Mouse (Mus musculus) heart, embryonic 14.5 days (tissue): Measurements from ENCODE around the gene Bpifc. TPM values are rescaled to one million over a fixed set of nuclear protein-coding genes. Genes with fewer than 3 reads are reported as not detected.
A peak's percentile ranks its signal among the peaks of the same experiment; 100 is the strongest.

ENCODE experiments used
- ATAC-seq: fragments of 200-750 bp; cut with Nextera tagmentation; 2 replicates; pipeline ENCODE4 v1.8.0; 2017; ENCODE audit warnings: low read depth, moderate TSS enrichment; ENCODE audit not compliant: insufficient number of reproducible peaks, insufficient read depth, low FRiP score
- H3K27ac ChIP-seq, 2 experiments: fragments of 200-500 bp in 1 of 2; fragments of 300-500 bp in 1 of 2; sonication (generic) in 1 of 2; replicated peaks in 1 of 2; 2 replicates each; pipeline ENCODE4 v1.5.1; 2012 to 2014; ENCODE audit warnings: low read depth in 2 of 2, low read length in 2 of 2, control low read depth in 1 of 2, mild to moderate bottlenecking in 1 of 2, mixed read lengths in 1 of 2; ENCODE audit not compliant: control insufficient read depth in 1 of 2, insufficient read depth in 1 of 2
- H3K27me3 ChIP-seq: fragments of 300-500 bp; sonication (generic); 2 replicates; pipeline ENCODE4 v1.6.1; 2014; ENCODE audit warnings: mild to moderate bottlenecking, low read length, control low read depth; ENCODE audit not compliant: control insufficient read depth, insufficient read depth
- H3K36me3 ChIP-seq: fragments of 300-500 bp; sonication (generic); 2 replicates; pipeline ENCODE4 v1.6.1; 2014; ENCODE audit warnings: mild to moderate bottlenecking, control low read depth, low read length, mixed read lengths; ENCODE audit not compliant: control insufficient read depth, insufficient read depth
- H3K4me1 ChIP-seq, 2 experiments: fragments of 200-500 bp in 1 of 2; fragments of 300-500 bp in 1 of 2; sonication (generic) in 1 of 2; 2 replicates each; pipeline ENCODE4 v1.6.1; 2012 to 2014; ENCODE audit warnings: low read length in 2 of 2, control low read depth in 1 of 2, mixed read lengths in 1 of 2; ENCODE audit not compliant: control insufficient read depth in 2 of 2, insufficient read depth in 2 of 2
- H3K4me2 ChIP-seq: fragments of 300-500 bp; sonication (generic); 2 replicates; pipeline ENCODE4 v1.6.1; 2014; ENCODE audit warnings: mild to moderate bottlenecking, low read length
- H3K4me3 ChIP-seq, 2 experiments: fragments of 200-500 bp in 1 of 2; fragments of 300-500 bp in 1 of 2; sonication (generic) in 1 of 2; 2 replicates each; pipeline ENCODE4 v1.5.1; 2012 to 2014; ENCODE audit warnings: low read length in 2 of 2, mild to moderate bottlenecking in 2 of 2, control low read depth in 1 of 2, low read depth in 1 of 2, moderate library complexity in 1 of 2; ENCODE audit not compliant: control insufficient read depth in 1 of 2, insufficient read depth in 1 of 2
- H3K9ac ChIP-seq: fragments of 300-500 bp; sonication (generic); 2 replicates; pipeline ENCODE4 v1.6.1; 2014; ENCODE audit warnings: mild to moderate bottlenecking, low read length
- H3K9me3 ChIP-seq: fragments of 300-500 bp; sonication (generic); 2 replicates; pipeline ENCODE4 v1.6.1; 2016; ENCODE audit warnings: low read length, control low read depth; ENCODE audit not compliant: control insufficient read depth
- WGBS: fragments of 180-500 bp; shearing (Covaris S2); extraction: QIAGEN DNeasy Blood & Tissue Kit; methylation state at CpG from one replicate; pipeline ENCODE4 v1.1.7; 2014; 5-methylcytosine and 5-hydroxymethylcytosine counted together
- polyA plus RNA-seq: library from polyadenylated mRNA; unstranded; fragments of >200 nt; fragmentation: Nextera tagmentation; extraction: Ambion mirVana; gene quantifications from 2 replicates; pipeline ENCODE4 v1.2.1, GENCODE M21; 2014

Bpifc gene
- polyA plus RNA-seq, 1 experiment from 2014 or later = not detected

DNA sequence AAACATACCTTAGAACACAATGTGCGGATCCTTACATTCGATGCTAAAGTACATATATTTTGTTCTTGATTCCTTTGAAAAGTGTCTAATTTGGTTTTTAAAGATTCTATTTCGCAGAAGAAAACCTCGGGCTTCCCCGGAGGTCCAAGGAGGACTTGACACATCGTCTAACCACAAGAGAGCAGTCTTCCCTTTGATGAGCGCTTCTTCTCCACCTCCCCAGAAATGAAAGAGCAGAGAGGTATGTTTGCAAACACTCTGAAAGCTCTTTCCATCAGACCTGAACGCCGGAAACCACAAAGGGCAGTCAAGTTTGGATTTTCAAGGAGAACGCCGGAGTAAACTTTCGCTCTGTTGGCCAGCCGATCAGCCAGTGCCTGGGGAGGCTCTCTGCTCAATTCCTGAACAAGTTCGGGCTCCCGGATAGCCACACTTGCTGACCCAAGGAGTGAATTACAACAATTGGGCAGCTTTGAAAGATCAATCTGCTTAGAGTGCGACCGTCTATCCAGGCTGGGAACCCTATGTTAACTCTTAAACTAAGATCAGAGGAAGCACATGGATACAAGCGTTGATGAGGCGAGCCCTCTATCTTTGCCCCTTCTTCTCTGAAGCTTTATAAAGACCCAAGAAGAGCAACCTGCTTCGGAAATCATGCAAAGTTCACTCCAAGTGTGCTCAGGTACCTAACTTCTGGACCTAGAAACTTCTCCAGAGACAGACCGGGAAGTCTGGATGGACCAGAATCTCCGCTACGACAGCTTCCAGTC is 83.8 kb downstream of the Bpifc start, which contains the start of gene Ascl4:
Ascl4 (plus strand) TSS at position 6 of the 770 bp plus-strand sequence.
- Histone ChIP-seq H3K9me3 (no peaks in the 10 kb centered on the region), H3K9ac (peak within 1 kb of the TSS; percentile 59), H3K4me1 (peaks cover 0 to 8% of the 10 kb centered on the region in 2 experiments; a peak in 2 of 4 replicates), H3K4me2 (peak within 1 kb of the TSS; percentile 98), H3K36me3 (no peaks in the 10 kb centered on the region), H3K4me3 (peak within 1 kb of the TSS; percentile 52 to 62), H3K27me3 (peaks cover 29% of the 10 kb centered on the region), H3K27ac (no peak within 1 kb of the TSS)
- no peak for ATAC-seq
- 3% methylated on average over 23 of the region's 23 CpGs for WGBS

DNA sequence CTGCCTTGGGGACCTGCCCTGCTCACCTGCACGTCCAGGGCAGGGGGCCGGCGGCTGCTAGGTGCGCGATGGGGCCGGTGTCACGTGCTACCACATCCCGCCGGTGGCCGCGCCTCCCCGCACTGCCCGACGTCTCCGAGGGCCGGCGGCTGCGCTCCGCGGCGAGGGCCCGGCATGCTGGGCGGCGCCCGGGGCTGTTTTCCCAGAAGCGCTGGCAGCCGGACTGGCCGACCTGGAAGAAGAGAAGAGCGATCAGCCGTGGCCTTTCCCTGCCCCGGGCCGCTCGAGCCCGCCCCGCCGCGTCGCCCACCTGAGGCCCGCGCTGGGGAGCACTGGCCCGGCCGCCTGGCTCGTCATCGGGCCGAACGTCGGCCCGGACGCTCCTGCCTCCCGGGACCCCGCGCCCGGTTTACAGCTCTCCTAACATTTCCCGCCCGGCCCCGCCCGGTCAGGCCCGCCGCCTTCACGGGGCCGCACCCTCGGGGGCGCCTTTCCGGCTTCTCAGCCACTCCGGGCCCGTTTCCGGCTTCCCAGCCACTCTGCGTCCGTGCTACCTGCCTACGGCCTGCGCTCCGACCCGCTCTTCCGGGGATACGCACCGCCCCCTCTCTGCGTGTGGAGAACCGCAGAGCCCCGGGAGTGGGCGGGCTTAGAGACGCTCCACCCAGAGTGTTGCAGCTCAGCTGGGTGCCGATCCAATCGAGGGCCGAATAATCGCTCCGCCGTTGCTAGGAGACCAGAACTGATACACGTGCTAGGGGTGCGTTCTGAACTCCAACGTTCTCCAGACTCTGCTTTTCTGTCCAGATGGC is 95.0 kb downstream of the Bpifc start, which contains the start of gene Prdm4:
Prdm4 (minus strand) TSS at position 645 of the 812 bp plus-strand sequence.
- Histone ChIP-seq H3K36me3 (peaks cover 29% of the 10 kb centered on the region), H3K4me3 (peak within 1 kb of the TSS; percentile 68 to 84), H3K9ac (peak within 1 kb of the TSS; percentile 91), H3K27ac (peak within 1 kb of the TSS; percentile 12 to 80), H3K9me3 (no peaks in the 10 kb centered on the region), H3K4me1 (peaks cover 2 to 11% of the 10 kb centered on the region in 2 experiments; a peak in 3 of 4 replicates), H3K27me3 (no peaks in the 10 kb centered on the region), H3K4me2 (peak within 1 kb of the TSS; percentile 72)
- under 1% methylated on average over 77 of the region's 90 CpGs for whole genome bisulfite sequencing
- ATAC-seq = peak; percentile 99

Other genes starting within 250 kb of the Bpifc start
- 43.4 and 46.0 TPM in 2 replicates for gene Pwp1, start 182.4 kb downstream of the Bpifc start, polyA plus RNA-seq
- 15.2 and 16.0 TPM in 2 replicates for gene Prdm4, start 94.8 kb downstream of the Bpifc start, polyA plus RNA-seq
- not detected in 2 replicates for gene Ascl4, start 84.2 kb downstream of the Bpifc start, polyA plus RNA-seq
- gene Rtcb, start 54.1 kb downstream of the Bpifc start, polyA plus RNA-seq = 107 TPM in 2 replicates
- gene Fbxo7, start 10.1 kb upstream of the Bpifc start, polyA plus RNA-seq = 20.1 and 22.1 TPM in 2 replicates